Mouse (Mus musculus) C2C12 (cell line): ENCODE measurements around the gene Mfap1a. TPM values are rescaled to one million over a fixed set of nuclear protein-coding genes. Genes with fewer than 3 reads are reported as not detected.
"Not testable (repeated sequence)": the region's sequence is repeated elsewhere in the genome, so short reads cannot be mapped to it uniquely, and the experiment has no call there.

Experiments
- H3K27me3 ChIP-seq: one replicate; pipeline ENCODE4 v1.6.1; 2011; ENCODE audit not compliant: control insufficient read depth, insufficient read depth, insufficient read length
- H3K36me3 ChIP-seq: one replicate; pipeline ENCODE4 v1.6.1; 2011; ENCODE audit not compliant: control insufficient read depth, insufficient read depth
- H3K4me3 ChIP-seq: one replicate; pipeline ENCODE4 v1.5.1; 2011; ENCODE audit warnings: mild to moderate bottlenecking, control low read depth; ENCODE audit not compliant: poor library complexity, insufficient read depth, severe bottlenecking
- H3K79me2 ChIP-seq: one replicate; pipeline ENCODE4 v1.6.1; 2011; ENCODE audit not compliant: control insufficient read depth, insufficient read depth
- H3K79me3 ChIP-seq: one replicate; pipeline ENCODE4 v1.6.1; 2011; ENCODE audit warnings: low read depth, control low read depth
- H3ac ChIP-seq: one replicate; pipeline ENCODE3; 2011; ENCODE audit warnings: low read depth; ENCODE audit not compliant: control insufficient read depth, insufficient read length
- CEBPB ChIP-seq: IDR thresholded peaks from one replicate; pipeline ENCODE4 v1.6.1; 2011; ENCODE audit warnings: low read depth, mild to moderate bottlenecking, control low read depth, moderate library complexity
- CTCF ChIP-seq: IDR thresholded peaks from one replicate; pipeline ENCODE4 v1.5.1; 2011; ENCODE audit not compliant: control insufficient read depth, insufficient read depth, insufficient read length
- FOSL1 ChIP-seq: IDR thresholded peaks from one replicate; pipeline ENCODE4 v1.8.0; 2011; ENCODE audit warnings: mild to moderate bottlenecking, low read length; ENCODE audit not compliant: poor library complexity, insufficient read depth, severe bottlenecking
- MAX ChIP-seq: IDR thresholded peaks from one replicate; pipeline ENCODE4 v1.6.1; 2011; ENCODE audit warnings: mild to moderate bottlenecking, control low read depth
- MYOD1 ChIP-seq: IDR thresholded peaks from one replicate; pipeline ENCODE4 v1.6.1; 2011; ENCODE audit warnings: low read depth; ENCODE audit not compliant: control insufficient read depth, insufficient read length
- MYOG ChIP-seq: IDR thresholded peaks from one replicate; pipeline ENCODE4 v1.6.1; 2011; ENCODE audit not compliant: control insufficient read depth, insufficient read length; ENCODE audit errors: extremely low read depth
- USF1 ChIP-seq: IDR thresholded peaks from one replicate; pipeline ENCODE4 v1.6.1; 2011; ENCODE audit warnings: low read depth, mild to moderate bottlenecking, control low read depth, moderate library complexity
- long read RNA-seq, 2 experiments: library from polyadenylated mRNA; unstranded; transcript quantifications; one replicate each; pipeline ENCODE4 v2.0.0; 2019 to 2020
- polyA plus RNA-seq: library from polyadenylated mRNA; unstranded; fragments of >200 nt; fragmentation: generic; extraction: Trizol; gene quantifications from one replicate; pipeline ENCODE4 v1.2.1, GENCODE M21; 2012; ENCODE audit warnings: missing spikeins

Mfap1a gene
- polyA plus RNA-seq: 6.3 TPM
- long read RNA-seq, experiment 1, full-length matches to known transcripts: 33 of 50 reads
- long read RNA-seq, experiment 1, partial matches to known transcripts: 5 of 50 reads
- long read RNA-seq, experiment 1, other reads (novel, unspliced or antisense): 12 of 50 reads
- long read RNA-seq, experiment 2, full-length matches to known transcripts: 278 of 288 reads
- long read RNA-seq, experiment 2, partial matches to known transcripts: 2 of 288 reads
- long read RNA-seq, experiment 2, other reads (novel, unspliced or antisense): 8 of 288 reads

- Histone ChIP-seq H3K4me3 (peak within 1 kb of the TSS; percentile 85), H3K36me3 (peaks cover 10% of the 10 kb centered on the region), H3K79me3 (peaks cover 26% of the 10 kb centered on the region), H3ac (peak within 1 kb of the TSS; percentile 44), H3K79me2 (peaks cover 61% of the 10 kb centered on the region)
- TF ChIP-seq MAX: peak; percentile 38
- not testable (repeated sequence) for H3K27me3 ChIP-seq
Observed at GRCm38 (mm10) chr2:121505942-121506882, at the start of gene Mfap1a, which contains the start of gene Wdr76. Gene Mfap1a (minus strand): TSS chr2:121506665. Gene Wdr76 (plus strand): TSS chr2:121506723.

DNA sequence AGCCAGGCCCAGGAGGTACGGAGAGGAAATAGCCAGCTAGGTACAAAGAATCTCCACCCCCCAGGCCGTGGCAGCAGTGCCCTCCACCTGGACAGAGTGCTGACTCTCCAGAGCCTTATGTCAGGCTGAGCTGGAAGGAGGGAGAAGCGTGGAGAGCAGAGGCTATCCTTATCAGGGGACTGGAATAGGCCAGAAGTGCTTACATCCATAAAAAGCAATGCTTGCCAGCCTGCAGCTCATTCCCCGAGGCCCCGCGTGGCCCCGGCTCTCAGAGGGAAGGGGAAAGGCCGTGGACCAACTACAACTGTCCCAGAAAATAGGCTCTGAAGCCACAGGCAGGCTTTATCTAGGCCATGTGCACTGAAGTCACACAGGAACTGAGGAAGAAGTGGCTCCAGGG, 44.8 kb upstream of the Mfap1a start:
- H3K4me3 ChIP-seq: no peak overlapping the region
- no peak overlapping the region for H3ac ChIP-seq
- H3K36me3 ChIP-seq: no peaks in the 10 kb centered on the region
- no peaks in the 10 kb centered on the region for H3K79me3 ChIP-seq
- H3K27me3 ChIP-seq: no peaks in the 10 kb centered on the region
- no peaks in the 10 kb centered on the region for H3K79me2 ChIP-seq
- TF ChIP-seq FOSL1 (no peak), MAX (no peak), MYOG (no peak), USF1 (no peak), CTCF (no peak), MYOD1 (no peak), CEBPB (no peak)

DNA sequence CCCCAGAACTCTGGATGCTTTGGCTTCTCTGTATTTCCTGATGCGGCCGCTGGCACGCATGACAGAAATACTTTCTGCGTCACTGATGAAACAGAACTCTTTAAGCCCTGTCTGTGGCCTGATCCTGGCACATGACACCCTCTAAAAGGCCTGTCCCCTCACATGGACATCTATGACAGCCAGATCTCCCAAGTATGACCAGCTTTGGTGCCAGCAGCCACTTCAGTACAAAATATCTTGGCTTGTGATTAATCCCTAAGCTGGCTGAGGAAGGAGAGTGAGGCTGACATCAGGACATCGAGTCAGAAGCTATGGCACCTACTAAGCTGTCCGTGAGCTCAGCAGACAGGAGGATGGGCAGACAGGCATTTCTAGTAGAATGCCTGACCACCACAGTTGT, 43.2 kb upstream of the Mfap1a start:
- Histone ChIP-seq H3ac (no peak overlapping the region), H3K36me3 (peaks cover 5% of the 10 kb centered on the region), H3K79me3 (no peaks in the 10 kb centered on the region), H3K79me2 (no peaks in the 10 kb centered on the region), H3K4me3 (no peak overlapping the region), H3K27me3 (no peaks in the 10 kb centered on the region)
- TF ChIP-seq CEBPB (no peak), FOSL1 (no peak), MYOD1 (no peak), MAX (no peak), USF1 (no peak), MYOG (no peak), CTCF (no peak)

GRCm38 (mm10) chr2:121544829-121545228, 38.4 kb upstream of the Mfap1a start:
- Histone ChIP-seq H3K27me3 (no peaks in the 10 kb centered on the region), H3K79me3 (no peaks in the 10 kb centered on the region), H3K36me3 (peaks cover 25% of the 10 kb centered on the region), H3ac (no peak overlapping the region), H3K79me2 (no peaks in the 10 kb centered on the region), H3K4me3 (no peak overlapping the region)
- TF ChIP-seq MYOD1 (no peak), FOSL1 (no peak), MAX (no peak), USF1 (no peak), CEBPB (no peak), CTCF (no peak), MYOG (no peak)

DNA sequence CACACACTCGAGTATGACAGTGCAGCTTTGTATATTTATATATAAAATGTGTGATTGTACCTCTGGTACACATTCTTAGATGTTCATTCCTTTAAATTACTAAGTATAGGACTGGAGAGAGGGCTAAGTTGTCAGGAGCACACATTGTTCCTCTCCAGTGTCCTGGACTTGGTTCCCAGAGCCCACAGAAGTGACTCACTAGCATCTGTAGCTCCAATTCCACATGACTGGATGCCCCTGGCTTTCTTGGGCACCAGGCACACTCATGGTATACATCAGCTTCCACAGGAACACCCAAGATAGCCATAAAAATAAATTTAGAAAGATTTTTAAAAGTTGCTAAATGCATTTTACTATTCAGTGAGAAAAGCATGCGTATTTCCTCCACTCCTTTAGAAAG, 18.6 kb upstream of the Mfap1a start:
- Histone ChIP-seq H3K79me2 (no peaks in the 10 kb centered on the region), H3K27me3 (no peaks in the 10 kb centered on the region), H3K36me3 (peaks cover 16% of the 10 kb centered on the region), H3K4me3 (no peak overlapping the region), H3ac (no peak overlapping the region), H3K79me3 (no peaks in the 10 kb centered on the region)
- TF ChIP-seq CEBPB: no peak
- TF ChIP-seq MYOD1: no peak
- TF ChIP-seq FOSL1: no peak
- TF ChIP-seq MYOG: no peak
- TF ChIP-seq MAX: no peak
- TF ChIP-seq CTCF: no peak
- no peak for TF ChIP-seq USF1

DNA sequence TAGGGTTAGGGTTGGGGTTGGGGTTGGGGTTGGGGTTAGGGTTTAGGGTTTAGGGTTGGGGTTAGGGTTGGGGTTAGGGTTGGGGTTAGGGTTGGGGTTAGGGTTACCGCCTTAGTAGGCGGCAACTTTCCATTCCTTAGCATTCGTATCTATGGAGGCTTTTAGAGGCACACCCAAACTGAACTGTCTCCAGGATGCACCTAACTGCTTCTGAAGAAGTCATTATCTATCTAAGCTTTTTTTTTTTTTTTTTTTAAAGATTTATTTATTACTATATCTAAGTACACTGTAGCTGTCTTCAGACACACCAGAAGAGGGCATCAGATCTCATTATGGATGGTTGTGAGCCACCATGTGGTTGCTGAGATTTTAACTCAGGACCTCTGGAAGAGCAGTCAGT, 16.4 kb upstream of the Mfap1a start:
- H3K79me2 ChIP-seq, H3K4me3 ChIP-seq, H3K27me3 ChIP-seq, H3K79me3 ChIP-seq, H3ac ChIP-seq: not testable (repeated sequence)
- peaks cover 16% of the 10 kb centered on the region for H3K36me3 ChIP-seq
